Mouse (Mus musculus): ENCODE data around the gene Tmem147.

GRCm38 (mm10) chr7:30749824-30750606 lies 20.7 kb upstream of the Tmem147 start:
- TF ChIP-seq CTCF (IDR thresholded peaks at IDR 0.05; ENCODE audit: low read depth, low read length) (no peak), POLR2A (IDR thresholded peaks at IDR 0.05; ENCODE audit: borderline replicate concordance, low read depth, low read length) (no peak)

All from bone marrow macrophage, adult 2 months (primary cell).